Mouse (Mus musculus) ES-CJ7 (cell line): ENCODE data around the gene Cadps.
"Not testable (repeated sequence)": the region's sequence is repeated elsewhere in the genome, so short reads cannot be mapped to it uniquely, and the experiment has no call there.

Source experiments
- DNase-seq: peaks from one replicate; pipeline ENCODE4 v3.0.0; 2011; ENCODE audit warnings: low read depth, low spot score

The Cadps gene

GRCm38 (mm10) chr14:12591829-12592228 is 231.1 kb downstream of the Cadps start:
- no peak for DNase-seq

DNA sequence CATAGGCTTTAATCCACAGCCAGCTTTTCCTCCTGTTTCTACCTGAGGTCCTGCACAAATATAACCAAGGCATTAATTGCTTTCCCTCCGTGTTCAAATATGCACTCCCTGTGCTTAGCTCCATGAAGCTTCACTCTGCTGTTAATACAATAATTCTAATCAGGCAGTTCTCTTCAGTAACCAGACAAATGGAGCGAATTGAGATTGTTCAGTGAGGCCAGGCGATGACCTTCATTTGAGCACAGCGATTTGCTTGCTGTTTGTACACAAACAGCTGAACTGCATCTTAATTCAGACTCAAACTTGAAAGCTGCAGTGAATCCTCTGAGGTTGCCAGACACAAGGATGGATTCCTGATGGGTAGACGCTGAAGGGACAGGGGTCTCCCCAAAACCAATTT is 239.3 kb downstream of the Cadps start:
- DNase-seq = no peak

- no peak for DNase-seq
Observed at GRCm38 (mm10) chr14:12581657-12582056, 241.2 kb downstream of the Cadps start.

GRCm38 (mm10) chr14:12580786-12581185 is 242.1 kb downstream of the Cadps start:
- no peak for DNase-seq

- no peak for DNase-seq
Observed at GRCm38 (mm10) chr14:12578156-12578555, 244.7 kb downstream of the Cadps start.

DNA sequence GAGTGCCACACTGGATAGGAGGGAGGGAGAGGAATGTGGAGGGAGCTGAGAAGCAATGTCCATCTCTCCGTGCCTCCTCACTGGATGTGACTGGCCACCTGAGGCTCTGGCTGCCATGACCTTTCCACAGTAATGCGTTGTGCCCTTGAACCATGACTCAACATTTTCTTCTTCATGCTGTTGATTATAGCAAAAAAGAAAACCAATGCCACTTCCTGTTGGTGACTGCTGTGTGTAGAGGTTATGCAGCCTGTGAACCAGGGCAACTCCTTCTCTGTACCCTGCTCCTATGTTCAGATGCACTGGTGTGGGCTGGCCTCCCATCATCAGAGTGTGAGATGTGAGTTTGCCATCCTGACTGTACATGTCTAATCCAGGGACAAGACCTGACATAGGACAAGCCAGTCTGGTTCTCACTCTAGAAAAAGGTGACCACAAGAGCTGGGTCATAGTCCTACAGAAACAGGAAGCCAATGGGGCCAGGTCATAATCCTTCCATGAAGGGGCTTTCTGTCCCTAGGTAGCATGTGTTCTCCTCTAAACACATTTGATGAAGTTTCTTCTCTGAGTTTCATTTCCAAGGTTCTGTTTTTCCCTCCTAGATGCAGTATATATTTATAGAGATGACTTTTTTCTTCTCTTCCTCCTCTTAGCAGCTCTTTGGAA is 245.3 kb downstream of the Cadps start:
- DNase-seq = no peak

DNA sequence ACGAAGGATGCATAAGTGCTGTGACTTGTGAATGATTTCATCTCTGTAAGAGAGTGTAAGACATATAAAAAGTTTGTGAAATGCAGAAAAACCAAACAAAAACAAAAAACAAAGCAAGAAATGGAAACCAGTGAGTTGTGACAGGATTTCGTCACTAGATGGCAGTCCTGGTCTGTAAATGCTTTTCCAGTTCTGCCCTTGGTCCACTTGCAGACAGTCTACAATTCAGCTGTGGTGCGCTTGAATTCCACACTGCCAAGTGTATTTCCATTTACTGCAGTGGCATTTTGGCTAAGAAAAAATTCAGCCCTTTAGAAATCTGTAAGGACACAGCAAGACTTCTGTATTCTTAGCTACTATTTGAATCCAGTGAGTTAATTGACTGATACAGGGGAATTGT is 247.8 kb downstream of the Cadps start:
- DNase-seq = peak; percentile 62

GRCm38 (mm10) chr14:12574336-12574735 is 248.5 kb downstream of the Cadps start:
- DNase-seq = no peak

DNA sequence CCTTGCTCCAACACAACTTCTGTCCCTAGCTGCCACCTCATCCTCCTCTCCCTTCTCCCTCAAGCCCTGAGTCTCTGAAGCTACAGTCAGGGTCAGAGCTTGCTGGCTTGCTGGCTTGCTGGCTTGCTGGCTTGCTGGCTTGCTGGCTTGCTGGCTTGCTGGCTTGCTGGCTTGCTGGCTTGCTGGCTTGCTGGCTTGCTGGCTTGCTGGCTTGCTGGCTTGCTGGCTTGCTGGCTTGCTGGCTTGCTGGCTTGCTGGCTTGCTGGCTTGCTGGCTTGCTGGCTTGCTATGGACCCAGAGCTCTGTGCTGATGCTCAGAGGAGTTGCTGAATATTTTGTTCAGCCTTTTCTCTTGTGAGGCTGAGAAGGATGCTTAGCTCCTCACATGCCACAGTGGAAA is 261.1 kb downstream of the Cadps start:
- DNase-seq = not testable (repeated sequence)

DNA sequence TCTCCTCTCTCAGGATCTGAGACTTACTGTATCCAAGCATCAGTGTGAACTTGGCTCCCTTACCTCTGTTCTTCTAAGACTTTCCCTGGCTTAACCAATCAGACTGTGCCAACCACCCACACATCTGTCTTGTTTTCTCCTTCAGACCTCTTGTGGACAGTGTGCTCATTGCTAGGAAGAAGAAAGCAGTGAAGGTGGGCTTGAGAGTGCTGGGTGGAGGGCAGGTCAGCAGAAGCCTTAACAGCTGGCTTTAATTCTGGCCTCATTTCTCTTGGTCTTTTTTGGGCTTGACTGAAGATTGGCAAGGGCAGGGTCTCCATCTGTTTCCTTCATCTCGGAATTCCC is 262.7 kb downstream of the Cadps start:
- DNase-seq = no peak

DNA sequence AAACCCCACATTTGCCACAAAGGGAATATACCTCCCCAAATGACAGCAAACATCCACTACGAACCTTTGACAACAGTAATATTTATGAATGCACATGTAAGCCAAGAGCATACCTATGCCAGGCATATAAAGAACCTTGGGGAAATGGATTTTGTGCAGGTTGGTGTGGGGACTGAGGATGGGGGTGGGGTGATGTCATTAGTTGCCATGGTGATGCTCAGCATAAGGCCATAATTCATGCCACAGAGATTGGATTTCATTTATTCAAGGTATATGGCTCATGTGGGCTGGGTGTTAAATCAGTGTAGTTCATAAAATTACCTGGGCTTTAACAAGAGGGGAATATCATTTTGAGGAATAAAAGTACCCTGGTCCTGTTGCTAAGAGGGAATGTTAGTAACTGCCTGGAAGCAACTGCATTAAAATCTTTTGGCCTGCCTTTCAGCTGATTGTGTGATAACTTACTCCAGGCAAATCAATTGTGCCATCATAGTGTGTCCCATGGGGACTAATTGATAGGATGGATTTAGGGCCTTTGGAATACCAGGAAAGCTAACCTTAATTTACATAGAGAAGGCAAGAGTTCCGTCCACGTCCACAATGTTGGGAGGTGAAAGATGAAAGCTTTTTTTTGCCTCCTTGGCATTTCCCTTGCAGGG is 263.2 kb downstream of the Cadps start:
- DNase-seq = no peak

GRCm38 (mm10) chr14:12558920-12559573 is 263.8 kb downstream of the Cadps start:
- no peak for DNase-seq

DNA sequence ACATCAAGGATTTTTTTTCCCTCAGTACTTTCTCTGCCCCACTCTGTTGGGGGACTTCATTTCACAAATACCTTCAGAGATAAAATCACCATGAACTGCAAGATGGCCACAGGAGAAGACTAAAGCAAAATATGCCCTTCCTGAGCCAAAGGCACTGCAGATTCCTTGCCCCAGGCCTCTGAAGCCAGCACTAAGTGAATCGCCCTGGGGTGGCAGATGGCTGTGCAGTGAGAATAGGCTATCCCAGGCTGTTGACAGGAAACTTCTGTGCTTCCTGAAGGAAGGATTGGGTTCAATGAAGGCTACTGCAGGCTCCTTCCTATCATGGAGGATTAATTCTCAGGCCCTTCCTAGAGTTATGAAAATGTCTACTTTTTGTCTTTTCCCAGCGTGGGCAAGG is 268.4 kb downstream of the Cadps start:
- DNase-seq = no peak

- DNase-seq = peak; percentile 90
Observed at GRCm38 (mm10) chr14:12551353-12551752, 271.5 kb downstream of the Cadps start.

DNA sequence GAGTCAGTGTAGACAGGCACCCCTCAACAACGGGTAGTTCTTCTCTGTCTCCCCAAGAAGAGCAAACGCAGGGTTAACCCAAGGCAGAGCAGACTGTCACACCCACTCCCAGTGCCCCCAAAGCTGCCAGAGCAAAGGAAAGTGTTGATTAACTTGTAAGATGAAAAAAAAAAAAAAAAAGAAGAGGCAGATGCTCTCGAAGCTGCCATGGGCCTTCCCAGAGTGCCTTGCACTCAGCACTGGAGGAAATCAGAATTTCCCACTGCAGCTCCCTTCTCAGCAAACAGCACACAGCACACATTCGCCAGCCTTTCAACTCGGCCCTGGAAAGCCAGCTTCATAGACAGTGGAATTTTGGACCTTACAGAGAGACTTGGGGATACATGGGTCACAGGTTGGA is 271.9 kb downstream of the Cadps start:
- DNase-seq = no peak

DNA sequence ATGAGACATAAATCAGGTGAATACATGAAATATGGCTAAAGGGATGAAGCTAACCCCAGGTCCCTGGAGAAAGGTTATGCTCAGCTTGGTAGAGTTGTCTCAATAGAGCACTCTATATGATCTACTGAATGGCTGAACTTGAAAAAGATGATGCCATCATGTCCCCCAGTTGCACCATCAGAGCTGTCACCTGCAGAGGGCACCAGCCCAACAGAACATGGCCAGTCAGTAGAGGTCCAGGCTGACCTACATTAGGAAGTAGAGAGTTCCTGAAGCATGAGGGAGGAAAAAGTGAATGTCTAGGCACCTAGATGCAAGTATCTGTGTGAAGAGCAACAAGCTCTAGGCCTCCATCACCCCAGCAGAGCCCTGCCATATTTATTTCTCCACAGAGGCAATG is 273.6 kb downstream of the Cadps start:
- DNase-seq = no peak

- DNase-seq = no peak
Observed at GRCm38 (mm10) chr14:12547496-12547895, 275.4 kb downstream of the Cadps start.

DNA sequence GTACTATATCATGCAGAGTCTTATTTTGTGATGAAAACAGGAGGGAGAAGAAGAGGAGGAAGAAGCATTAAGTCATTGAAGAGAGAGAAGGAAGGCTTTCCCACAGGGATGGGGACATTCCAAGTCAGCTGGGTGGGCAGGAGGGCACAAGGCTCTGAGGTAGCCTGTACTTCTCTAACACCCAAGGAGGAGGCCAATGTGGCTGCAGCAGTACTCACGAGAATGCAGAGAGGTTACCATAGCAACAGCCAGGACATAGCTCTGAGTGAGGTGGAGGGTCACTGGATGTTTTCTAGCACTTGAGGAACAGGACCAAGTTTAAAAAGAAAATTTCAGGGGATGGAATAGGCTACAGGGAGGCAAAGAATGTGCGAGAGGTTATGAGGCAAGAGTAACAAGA is 281.1 kb downstream of the Cadps start:
- DNase-seq = no peak

- DNase-seq = no peak
Observed at GRCm38 (mm10) chr14:12539071-12539470, 283.8 kb downstream of the Cadps start.

GRCm38 (mm10) chr14:12531101-12531500 is 291.8 kb downstream of the Cadps start:
- DNase-seq = peak; percentile 12

GRCm38 (mm10) chr14:12530554-12530953 is 292.3 kb downstream of the Cadps start:
- no peak for DNase-seq

- DNase-seq = peak; percentile 83
Observed at GRCm38 (mm10) chr14:12529961-12530542, 292.8 kb downstream of the Cadps start.

GRCm38 (mm10) chr14:12527296-12527695 is 295.6 kb downstream of the Cadps start:
- DNase-seq = no peak
